Mouse (Mus musculus) midbrain, postnatal 0 days (tissue): Measurements from ENCODE around the gene Mrps15. TPM values are rescaled to one million over a fixed set of nuclear protein-coding genes. Genes with fewer than 3 reads are reported as not detected.
"Not testable (repeated sequence)": the region's sequence is repeated elsewhere in the genome, so short reads cannot be mapped to it uniquely, and the experiment has no call there.

ENCODE experiments used
- ATAC-seq: fragments of 200-750 bp; cut with Nextera tagmentation; 2 replicates; pipeline ENCODE4 v1.8.0; 2017; ENCODE audit warnings: moderate number of reproducible peaks, mild to moderate bottlenecking, moderate TSS enrichment, moderate library complexity; ENCODE audit not compliant: low FRiP score
- DNase-seq: peaks from one replicate; pipeline ENCODE4 v3.0.0-alpha.2; 2015; ENCODE audit warnings: low spot score
- H3K27ac ChIP-seq: fragments of 300-500 bp; sonication (generic); 2 replicates; pipeline ENCODE4 v1.5.1; 2014; ENCODE audit warnings: low read depth, mild to moderate bottlenecking, low read length, mixed read lengths
- H3K27me3 ChIP-seq: fragments of 300-500 bp; sonication (generic); 2 replicates; pipeline ENCODE4 v1.6.1; 2014; ENCODE audit warnings: low read length, control low read depth, mixed read lengths; ENCODE audit not compliant: insufficient read depth
- H3K36me3 ChIP-seq: fragments of 300-500 bp; sonication (generic); 2 replicates; pipeline ENCODE4 v1.6.1; 2014; ENCODE audit warnings: low read length, control low read depth, mixed read lengths; ENCODE audit not compliant: insufficient read depth
- H3K4me1 ChIP-seq: fragments of 300-500 bp; sonication (generic); 2 replicates; pipeline ENCODE4 v1.6.1; 2014; ENCODE audit warnings: mild to moderate bottlenecking, control low read depth, antibody characterized with exemption, low read length, mixed read lengths; ENCODE audit not compliant: insufficient read depth
- H3K4me2 ChIP-seq: fragments of 300-500 bp; sonication (generic); 2 replicates; pipeline ENCODE4 v1.6.1; 2014; ENCODE audit warnings: low read depth, mild to moderate bottlenecking, low read length, mixed read lengths; ENCODE audit not compliant: poor library complexity, severe bottlenecking
- H3K4me3 ChIP-seq: fragments of 300-500 bp; sonication (generic); 2 replicates; pipeline ENCODE4 v1.5.1; 2014; ENCODE audit warnings: low read depth, mild to moderate bottlenecking, low read length, moderate library complexity
- H3K9ac ChIP-seq: fragments of 300-500 bp; sonication (generic); replicated peaks from 2 replicates; pipeline ENCODE4 v1.6.1; 2014; ENCODE audit warnings: mild to moderate bottlenecking, low read length, moderate library complexity, mixed read lengths; ENCODE audit not compliant: poor library complexity, severe bottlenecking
- H3K9me3 ChIP-seq: fragments of 300-500 bp; sonication (generic); 2 replicates; pipeline ENCODE4 v1.6.1; 2016; ENCODE audit warnings: low read length, control low read depth
- CTCF ChIP-seq: IDR thresholded peaks from 2 replicates; pipeline ENCODE4 v1.5.1; 2016; ENCODE audit warnings: antibody characterized with exemption, mild to moderate bottlenecking
- WGBS: fragments of 180-500 bp; shearing (Covaris S2); extraction: QIAGEN DNeasy Blood & Tissue Kit; methylation state at CpG from one replicate; pipeline ENCODE4 v1.1.7; 2014; 5-methylcytosine and 5-hydroxymethylcytosine counted together
- polyA plus RNA-seq: library from polyadenylated mRNA; unstranded; fragments of >200 nt; fragmentation: Nextera tagmentation; extraction: Ambion mirVana; gene quantifications from 2 replicates; pipeline ENCODE4 v1.2.1, GENCODE M21; 2015
- total RNA-seq: library from RNA; depleted of rRNA; stranded (reverse); fragments of >200 nt; gene quantifications from 2 replicates; pipeline ENCODE4 v1.2.3, GENCODE M21; 2014

Gene Mrps15
- total and polyA plus RNA-seq, 2 experiments from 2014 or later = 53.8 to 151 TPM

- Histone ChIP-seq H3K4me1 (no peaks in the 10 kb centered on the region), H3K9ac (no peak overlapping the region), H3K27me3 (no peaks in the 10 kb centered on the region), H3K4me3 (no peak overlapping the region), H3K4me2 (no peak overlapping the region), H3K36me3 (peaks cover 26% of the 10 kb centered on the region), H3K27ac (no peak overlapping the region), H3K9me3 (no peaks in the 10 kb centered on the region)
- DNase-seq = no peak
- ATAC-seq = no peak
- TF ChIP-seq CTCF = no peak
- 96% methylated on average over 9 of the region's 9 CpGs for WGBS
Measured at GRCm38 (mm10) chr4:126083021-126083420, 36.3 kb downstream of the Mrps15 start.

- peaks cover 31% of the 10 kb centered on the region for H3K36me3 ChIP-seq
- H3K4me1 ChIP-seq = no peaks in the 10 kb centered on the region
- TF ChIP-seq CTCF = no peak
- no peak overlapping the region for H3K4me2 ChIP-seq
- no peak overlapping the region for H3K27ac ChIP-seq
- H3K9ac ChIP-seq = no peak overlapping the region
- DNase-seq = no peak
- H3K27me3 ChIP-seq = no peaks in the 10 kb centered on the region
- ATAC-seq = no peak
- H3K9me3 ChIP-seq = no peaks in the 10 kb centered on the region
- WGBS = 78% methylated on average over 8 of the region's 8 CpGs
- H3K4me3 ChIP-seq = no peak overlapping the region
Measured at GRCm38 (mm10) chr4:126084382-126084781, 37.7 kb downstream of the Mrps15 start.

- Histone ChIP-seq H3K27ac (no peak overlapping the region), H3K4me2 (no peak overlapping the region), H3K27me3 (no peaks in the 10 kb centered on the region), H3K36me3 (peaks cover 34% of the 10 kb centered on the region), H3K4me3 (no peak overlapping the region), H3K9me3 (no peaks in the 10 kb centered on the region), H3K4me1 (no peaks in the 10 kb centered on the region), H3K9ac (no peak overlapping the region)
- WGBS = 26% methylated on average over 7 of the region's 7 CpGs
- ATAC-seq = peak; percentile 74
- TF ChIP-seq CTCF = peak; percentile 89
- peak; percentile 91 for DNase-seq
Measured at GRCm38 (mm10) chr4:126085996-126086576, 39.4 kb downstream of the Mrps15 start.

GRCm38 (mm10) chr4:126090101-126090847, 43.5 kb downstream of the Mrps15 start:
- ATAC-seq (no peak), DNase-seq (no peak)
- TF ChIP-seq CTCF = no peak
- no peak overlapping the region for H3K9ac ChIP-seq
- H3K27me3 ChIP-seq = no peaks in the 10 kb centered on the region
- H3K9me3 ChIP-seq = no peaks in the 10 kb centered on the region
- H3K36me3 ChIP-seq = peaks cover 14% of the 10 kb centered on the region
- no peak overlapping the region for H3K4me3 ChIP-seq
- H3K4me1 ChIP-seq = no peaks in the 10 kb centered on the region
- H3K27ac ChIP-seq = no peak overlapping the region
- no peak overlapping the region for H3K4me2 ChIP-seq
- whole genome bisulfite sequencing = 83% methylated on average over 7 of the region's 7 CpGs

- H3K4me1 ChIP-seq = no peaks in the 10 kb centered on the region
- H3K4me2 ChIP-seq = no peak overlapping the region
- no peak overlapping the region for H3K9ac ChIP-seq
- H3K27me3 ChIP-seq = no peaks in the 10 kb centered on the region
- no peak for TF ChIP-seq CTCF
- DNase-seq (no peak), ATAC-seq (no peak)
- no peaks in the 10 kb centered on the region for H3K9me3 ChIP-seq
- H3K36me3 ChIP-seq = peaks cover 14% of the 10 kb centered on the region
- no peak overlapping the region for H3K4me3 ChIP-seq
- 78% methylated on average over 4 of the region's 4 CpGs for WGBS
- H3K27ac ChIP-seq = no peak overlapping the region
Measured at GRCm38 (mm10) chr4:126090848-126091124, 44.1 kb downstream of the Mrps15 start.

GRCm38 (mm10) chr4:126091873-126092272, 45.1 kb downstream of the Mrps15 start:
- Histone ChIP-seq H3K27ac (no peak overlapping the region), H3K4me2 (no peak overlapping the region), H3K9me3 (no peaks in the 10 kb centered on the region), H3K36me3 (peaks cover 14% of the 10 kb centered on the region), H3K4me1 (no peaks in the 10 kb centered on the region), H3K4me3 (no peak overlapping the region), H3K9ac (peak overlapping the region; percentile 30; the same call in 1 of the 2 replicates), H3K27me3 (no peaks in the 10 kb centered on the region)
- DNase-seq (no peak), ATAC-seq (no peak)
- 82% methylated on average over 8 of the region's 8 CpGs for WGBS
- no peak for TF ChIP-seq CTCF

- H3K4me3 ChIP-seq, DNase-seq, H3K27ac ChIP-seq, H3K36me3 ChIP-seq, H3K9ac ChIP-seq, H3K9me3 ChIP-seq, H3K4me1 ChIP-seq, H3K27me3 ChIP-seq: not testable (repeated sequence)
- ATAC-seq = peak; percentile 25; the same call in 1 of the 2 replicates
- peak overlapping the region; percentile 57; the same call in 1 of the 2 replicates for H3K4me2 ChIP-seq
- WGBS = 58% methylated on average over 14 of the region's 14 CpGs
Measured at GRCm38 (mm10) chr4:126095622-126096430, 49.1 kb downstream of the Mrps15 start.
